Mouse (Mus musculus) liver, postnatal 0 days (tissue): ENCODE data around the gene Rbm41.

ENCODE experiments used
- CTCF ChIP-seq: sonication (generic); IDR thresholded peaks from 2 replicates; pipeline ENCODE4 v1.5.1; 2016; ENCODE audit warnings: antibody characterized with exemption, low read depth
- EP300 ChIP-seq: IDR thresholded peaks from 2 replicates; pipeline ENCODE4 v1.6.1; 2016; ENCODE audit warnings: antibody characterized with exemption, low read depth, mild to moderate bottlenecking

GRCm38 (mm10) chrX:139870300-139870711, 128.1 kb downstream of the Rbm41 start:
- peak; percentile 25 for TF ChIP-seq CTCF
- no peak for TF ChIP-seq EP300
